Mouse (Mus musculus): ENCODE data around the gene Rapgef1. TPM values are rescaled to one million over a fixed set of nuclear protein-coding genes. Genes with fewer than 3 reads are reported as not detected.
A peak's percentile ranks its signal among the peaks of the same experiment; 100 is the strongest.

Gene Rapgef1
- polyA plus RNA-seq (2014; fragmentation: Nextera tagmentation; extraction: Ambion mirVana) = 15.1 and 15.7 TPM in 2 replicates

DNA sequence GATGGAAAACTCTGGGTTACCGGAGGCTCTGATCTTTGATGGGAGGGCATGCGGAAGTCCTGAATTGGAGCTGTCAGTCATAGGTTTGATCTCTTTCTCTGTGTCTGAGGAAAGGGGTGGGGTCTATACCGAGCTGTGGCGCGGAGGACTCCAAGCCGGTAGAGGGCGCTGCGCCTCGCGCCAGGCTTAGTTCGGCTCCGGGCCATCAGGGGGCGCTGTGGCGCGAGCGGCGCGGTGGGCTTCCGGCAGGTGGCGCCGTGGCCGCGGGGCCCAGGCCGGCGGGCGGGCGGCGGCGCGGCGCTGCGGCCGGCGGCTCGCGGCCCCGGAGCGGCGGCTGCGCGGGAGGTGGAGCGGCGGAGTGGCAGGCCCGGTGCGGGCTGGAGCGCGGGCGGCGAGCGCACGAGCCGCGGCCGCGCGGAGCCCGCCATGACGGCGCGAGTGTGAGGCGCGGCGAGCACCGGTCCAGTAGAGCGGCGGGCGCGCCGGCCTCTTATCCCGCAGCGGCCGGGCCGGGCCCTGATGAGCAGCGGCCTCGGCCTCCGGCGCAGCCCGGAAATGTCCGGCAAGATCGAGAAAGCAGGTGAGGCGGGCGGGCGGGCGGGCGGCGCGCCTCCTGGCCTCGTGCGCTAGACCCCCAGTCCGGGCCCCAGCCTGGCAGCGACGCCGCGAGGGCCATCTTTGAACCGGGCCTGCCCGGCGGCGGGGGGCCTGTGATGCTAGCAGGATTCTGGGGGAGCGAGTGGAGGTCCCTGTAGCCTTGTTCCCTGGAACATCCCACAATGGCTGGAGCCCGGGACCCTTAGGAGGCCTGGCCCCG lies at the start of gene Rapgef1:
Gene Rapgef1 (plus strand): TSS at position 237 of the 817 bp plus-strand sequence.
- H3K9ac ChIP-seq (ENCODE audit: low read length) = peak within 1 kb of the TSS; percentile 93
- under 1% methylated on average over 63 of the region's 101 CpGs for WGBS
- H3K36me3 ChIP-seq (ENCODE audit: control insufficient read depth, insufficient read depth, low read length) = no peaks in the 10 kb centered on the region
- H3K27me3 ChIP-seq (replicated peaks; ENCODE audit: control insufficient read depth, insufficient read depth, low read length) = no peaks in the 10 kb centered on the region
- H3K27ac ChIP-seq (ENCODE audit: low read depth) = peak within 1 kb of the TSS; percentile 90
- ATAC-seq (replicated peaks; ENCODE audit: low FRiP score, low TSS enrichment, low read depth) (peak; percentile 90), DNase-seq (ENCODE audit: low spot score) (peak; percentile 97)
- peak within 1 kb of the TSS; percentile 89 for H3K4me3 ChIP-seq (ENCODE audit: low read depth, low read length)
- no peaks in the 10 kb centered on the region for H3K9me3 ChIP-seq (ENCODE audit: control insufficient read depth, low read length)
- peaks cover 20% of the 10 kb centered on the region; the same call in 1 of the 2 replicates for H3K4me1 ChIP-seq (replicated peaks; ENCODE audit: control insufficient read depth, insufficient read depth, low read length)
- peak within 1 kb of the TSS; percentile 56 for H3K4me2 ChIP-seq (ENCODE audit: low read length)

DNA sequence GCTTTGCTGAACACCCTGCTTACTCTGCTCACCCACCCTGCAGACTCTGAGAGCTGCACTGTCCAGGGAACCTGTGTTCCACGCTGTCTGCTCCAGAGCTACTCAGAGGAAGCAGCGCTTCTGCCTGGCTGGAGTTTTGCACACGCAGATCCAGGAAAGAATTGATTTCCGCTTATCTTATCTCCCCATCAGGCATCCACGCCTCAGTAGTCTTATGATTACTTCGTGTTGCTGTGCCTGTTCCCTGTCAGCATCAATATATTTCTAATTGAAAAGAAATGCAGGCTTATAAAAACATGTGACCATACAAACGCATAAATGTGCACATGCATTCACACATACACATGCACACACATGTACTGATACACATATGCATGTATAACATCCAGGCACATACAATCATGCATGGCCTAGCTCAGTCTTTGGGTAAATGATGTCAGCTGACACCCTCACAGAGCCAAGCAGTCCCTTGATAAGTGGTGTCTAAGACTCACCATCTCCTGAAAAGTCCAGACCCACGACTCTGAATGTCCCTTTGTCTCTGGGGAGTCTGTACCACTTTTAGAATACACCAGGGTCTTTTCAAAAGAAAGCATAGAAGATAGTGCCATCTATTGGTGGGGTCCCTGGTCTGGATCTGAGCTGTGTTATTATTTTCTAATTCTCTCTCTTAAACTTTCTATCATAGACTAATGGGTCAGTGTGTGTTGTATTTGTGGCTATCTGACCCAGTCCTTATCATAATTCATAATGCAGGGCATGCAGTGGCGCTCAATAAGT lies 47.4 kb upstream of the Rapgef1 start:
- Histone ChIP-seq H3K4me2 (ENCODE audit: low read length) (no peak overlapping the region), H3K36me3 (ENCODE audit: control insufficient read depth, insufficient read depth, low read length) (no peaks in the 10 kb centered on the region), H3K27me3 (replicated peaks; ENCODE audit: control insufficient read depth, insufficient read depth, low read length) (no peaks in the 10 kb centered on the region), H3K9me3 (ENCODE audit: control insufficient read depth, low read length) (no peaks in the 10 kb centered on the region), H3K9ac (ENCODE audit: low read length) (no peak overlapping the region), H3K27ac (ENCODE audit: low read depth) (no peak overlapping the region), H3K4me3 (ENCODE audit: low read depth, low read length) (no peak overlapping the region), H3K4me1 (replicated peaks; ENCODE audit: control insufficient read depth, insufficient read depth, low read length) (no peaks in the 10 kb centered on the region)
- ATAC-seq (replicated peaks; ENCODE audit: low FRiP score, low TSS enrichment, low read depth) = no peak
- DNase-seq (ENCODE audit: low spot score) = no peak
- WGBS = 53% methylated on average over 9 of the region's 9 CpGs

DNA sequence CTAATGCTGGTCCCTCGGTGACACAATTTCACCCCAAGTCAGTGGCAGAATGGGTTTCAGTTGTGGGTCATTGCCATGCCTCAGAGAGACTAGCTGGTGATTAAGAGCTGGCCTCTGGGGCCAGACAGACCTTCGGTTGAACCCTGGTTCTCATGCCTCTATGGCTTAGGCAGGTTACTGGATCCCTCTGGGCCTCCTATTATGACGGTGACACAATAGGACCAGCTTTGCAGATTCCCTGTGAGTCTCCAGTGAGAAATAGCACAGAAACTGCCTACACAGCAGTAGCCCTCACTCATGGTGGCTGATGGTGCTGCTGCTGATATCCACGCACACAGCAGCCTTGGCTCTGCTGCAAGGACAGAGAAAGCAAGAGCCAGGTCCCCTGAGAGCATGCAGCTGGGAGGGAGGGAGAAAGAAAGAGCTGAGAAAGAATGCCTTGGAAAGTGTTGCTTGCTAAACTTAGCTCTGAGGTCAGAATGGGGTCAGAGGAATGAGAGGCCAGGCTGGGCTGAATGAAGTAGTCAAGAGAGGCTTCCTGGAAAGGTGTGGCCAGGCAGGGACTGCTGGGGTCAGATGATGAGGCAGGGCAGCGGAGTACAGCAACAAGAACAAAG lies 46.6 kb upstream of the Rapgef1 start:
- Histone ChIP-seq H3K4me2 (ENCODE audit: low read length) (no peak overlapping the region), H3K27ac (ENCODE audit: low read depth) (no peak overlapping the region), H3K36me3 (ENCODE audit: control insufficient read depth, insufficient read depth, low read length) (no peaks in the 10 kb centered on the region), H3K4me3 (ENCODE audit: low read depth, low read length) (no peak overlapping the region), H3K27me3 (replicated peaks; ENCODE audit: control insufficient read depth, insufficient read depth, low read length) (no peaks in the 10 kb centered on the region), H3K4me1 (replicated peaks; ENCODE audit: control insufficient read depth, insufficient read depth, low read length) (no peaks in the 10 kb centered on the region), H3K9ac (ENCODE audit: low read length) (no peak overlapping the region), H3K9me3 (ENCODE audit: control insufficient read depth, low read length) (no peaks in the 10 kb centered on the region)
- WGBS = 63% methylated on average over 5 of the region's 5 CpGs
- ATAC-seq (replicated peaks; ENCODE audit: low FRiP score, low TSS enrichment, low read depth) (no peak), DNase-seq (ENCODE audit: low spot score) (no peak)

DNA sequence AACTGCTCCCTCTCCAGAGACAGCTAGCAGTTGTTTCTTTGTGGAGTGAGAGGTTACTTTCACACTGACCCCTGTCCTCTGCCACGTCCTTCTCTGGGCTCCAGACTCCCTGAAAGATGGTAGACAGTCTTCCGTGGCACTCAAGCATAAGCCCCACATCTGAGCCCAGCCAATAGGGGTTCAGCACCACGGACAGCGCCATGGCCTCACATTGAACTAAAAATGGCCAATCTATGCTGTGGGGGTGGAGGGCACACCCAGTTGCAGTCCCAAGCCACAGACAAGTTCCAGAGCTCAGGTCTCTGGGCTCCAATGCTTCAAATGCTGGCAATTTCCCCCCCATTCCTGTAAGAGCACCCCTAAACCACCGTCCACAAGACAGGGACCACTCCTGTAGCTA lies 45.9 kb upstream of the Rapgef1 start:
- 4% methylated on average over 5 of the region's 5 CpGs for WGBS
- no peaks in the 10 kb centered on the region for H3K9me3 ChIP-seq (ENCODE audit: control insufficient read depth, low read length)
- H3K4me1 ChIP-seq (replicated peaks; ENCODE audit: control insufficient read depth, insufficient read depth, low read length) = no peaks in the 10 kb centered on the region
- H3K27me3 ChIP-seq (replicated peaks; ENCODE audit: control insufficient read depth, insufficient read depth, low read length) = no peaks in the 10 kb centered on the region
- DNase-seq (ENCODE audit: low spot score) = peak; percentile 96
- no peak overlapping the region for H3K4me2 ChIP-seq (ENCODE audit: low read length)
- H3K36me3 ChIP-seq (ENCODE audit: control insufficient read depth, insufficient read depth, low read length) = no peaks in the 10 kb centered on the region
- no peak overlapping the region for H3K9ac ChIP-seq (ENCODE audit: low read length)
- ATAC-seq (replicated peaks; ENCODE audit: low FRiP score, low TSS enrichment, low read depth) = no peak
- H3K27ac ChIP-seq (ENCODE audit: low read depth) = no peak overlapping the region
- H3K4me3 ChIP-seq (ENCODE audit: low read depth, low read length) = no peak overlapping the region

DNA sequence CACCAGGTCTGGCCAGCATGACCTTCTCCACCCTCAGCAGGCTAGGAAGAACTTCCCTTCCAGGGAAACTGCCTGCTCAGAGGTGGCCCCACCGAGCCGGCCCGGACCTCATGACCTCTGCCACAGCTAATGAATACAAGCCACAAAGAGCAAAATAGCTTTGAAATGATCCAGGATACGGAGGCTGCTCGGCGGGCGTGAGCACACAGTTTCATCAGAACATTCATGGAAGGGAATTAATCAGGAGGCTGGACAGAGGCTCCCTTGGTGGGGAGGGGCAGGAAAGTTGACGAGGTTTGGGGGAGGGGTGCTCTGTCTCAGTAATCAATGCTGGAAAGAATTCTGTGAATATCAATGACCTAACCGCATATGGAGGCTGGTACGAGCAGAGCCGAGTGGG lies 45.3 kb upstream of the Rapgef1 start:
- H3K9me3 ChIP-seq (ENCODE audit: control insufficient read depth, low read length) = no peaks in the 10 kb centered on the region
- no peak overlapping the region for H3K4me2 ChIP-seq (ENCODE audit: low read length)
- DNase-seq (ENCODE audit: low spot score) (no peak), ATAC-seq (replicated peaks; ENCODE audit: low FRiP score, low TSS enrichment, low read depth) (no peak)
- 22% methylated on average over 11 of the region's 11 CpGs for WGBS
- no peaks in the 10 kb centered on the region for H3K4me1 ChIP-seq (replicated peaks; ENCODE audit: control insufficient read depth, insufficient read depth, low read length)
- H3K27me3 ChIP-seq (replicated peaks; ENCODE audit: control insufficient read depth, insufficient read depth, low read length) = no peaks in the 10 kb centered on the region
- H3K9ac ChIP-seq (ENCODE audit: low read length) = no peak overlapping the region
- no peaks in the 10 kb centered on the region for H3K36me3 ChIP-seq (ENCODE audit: control insufficient read depth, insufficient read depth, low read length)
- no peak overlapping the region for H3K4me3 ChIP-seq (ENCODE audit: low read depth, low read length)
- H3K27ac ChIP-seq (ENCODE audit: low read depth) = no peak overlapping the region

DNA sequence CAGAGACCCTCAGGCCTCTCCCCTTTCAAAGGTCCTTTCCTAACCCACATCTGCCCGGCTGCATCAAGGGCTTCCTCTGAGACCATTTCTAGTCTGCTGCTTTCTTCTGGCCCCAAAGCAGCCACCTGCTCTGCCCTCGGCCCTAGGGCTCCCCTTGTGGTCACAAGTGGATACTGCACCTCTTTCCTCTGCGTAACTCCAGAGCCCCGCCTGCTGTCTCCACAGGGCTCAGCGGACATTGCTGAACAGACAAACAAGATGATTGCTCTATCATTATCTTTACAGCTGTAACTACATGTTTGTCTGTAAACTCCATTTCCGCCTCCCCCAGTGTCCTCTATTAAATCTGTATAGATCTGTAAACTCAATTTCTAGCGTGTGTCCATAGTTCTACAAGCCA lies 37.1 kb upstream of the Rapgef1 start:
- Histone ChIP-seq H3K4me2 (ENCODE audit: low read length) (no peak overlapping the region), H3K9me3 (ENCODE audit: control insufficient read depth, low read length) (no peaks in the 10 kb centered on the region), H3K27me3 (replicated peaks; ENCODE audit: control insufficient read depth, insufficient read depth, low read length) (no peaks in the 10 kb centered on the region), H3K4me1 (replicated peaks; ENCODE audit: control insufficient read depth, insufficient read depth, low read length) (no peaks in the 10 kb centered on the region), H3K36me3 (ENCODE audit: control insufficient read depth, insufficient read depth, low read length) (no peaks in the 10 kb centered on the region), H3K9ac (ENCODE audit: low read length) (no peak overlapping the region), H3K27ac (ENCODE audit: low read depth) (no peak overlapping the region), H3K4me3 (ENCODE audit: low read depth, low read length) (no peak overlapping the region)
- 4% methylated on average over 7 of the region's 7 CpGs for WGBS
- ATAC-seq (replicated peaks; ENCODE audit: low FRiP score, low TSS enrichment, low read depth) (no peak), DNase-seq (ENCODE audit: low spot score) (peak; percentile 72)

DNA sequence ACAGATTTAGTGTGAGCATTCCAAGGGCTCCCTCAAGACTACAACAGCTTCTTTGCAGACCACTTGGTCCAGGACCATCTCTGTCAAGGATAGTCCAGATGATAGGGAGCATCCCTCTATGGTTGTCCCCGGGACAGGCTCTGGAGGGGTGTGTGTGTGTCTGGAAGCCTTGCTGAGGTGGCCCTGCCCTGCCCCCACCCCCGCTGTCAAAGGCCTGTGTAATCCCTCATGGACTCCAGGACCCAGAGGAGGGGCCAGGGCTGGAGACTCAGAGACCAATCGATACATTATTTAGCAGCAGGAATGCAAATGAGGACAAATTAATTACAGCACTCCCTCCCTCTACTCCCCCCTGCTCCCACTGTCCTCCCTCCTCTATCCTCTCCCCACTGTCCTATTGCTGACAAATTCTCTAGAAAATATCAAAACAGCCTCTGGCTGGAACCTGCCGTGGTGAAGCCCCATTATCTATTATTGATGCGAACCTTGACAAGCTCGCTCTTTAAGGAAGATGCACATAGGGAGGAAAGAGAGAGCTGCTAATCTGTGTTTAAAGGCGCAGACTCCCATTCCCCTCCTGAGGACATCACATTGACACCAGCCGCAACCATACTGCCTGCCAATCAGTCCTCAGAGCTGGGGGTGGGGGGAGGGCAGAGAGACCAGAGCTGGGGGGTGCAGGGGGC lies 33.4 kb upstream of the Rapgef1 start:
- DNase-seq (ENCODE audit: low spot score) (no peak), ATAC-seq (replicated peaks; ENCODE audit: low FRiP score, low TSS enrichment, low read depth) (no peak)
- Histone ChIP-seq H3K27me3 (replicated peaks; ENCODE audit: control insufficient read depth, insufficient read depth, low read length) (no peaks in the 10 kb centered on the region), H3K4me3 (ENCODE audit: low read depth, low read length) (no peak overlapping the region), H3K9me3 (ENCODE audit: control insufficient read depth, low read length) (no peaks in the 10 kb centered on the region), H3K36me3 (ENCODE audit: control insufficient read depth, insufficient read depth, low read length) (no peaks in the 10 kb centered on the region), H3K27ac (ENCODE audit: low read depth) (no peak overlapping the region), H3K4me2 (ENCODE audit: low read length) (no peak overlapping the region), H3K9ac (ENCODE audit: low read length) (no peak overlapping the region), H3K4me1 (replicated peaks; ENCODE audit: control insufficient read depth, insufficient read depth, low read length) (no peaks in the 10 kb centered on the region)
- 29% methylated on average over 8 of the region's 8 CpGs for WGBS

DNA sequence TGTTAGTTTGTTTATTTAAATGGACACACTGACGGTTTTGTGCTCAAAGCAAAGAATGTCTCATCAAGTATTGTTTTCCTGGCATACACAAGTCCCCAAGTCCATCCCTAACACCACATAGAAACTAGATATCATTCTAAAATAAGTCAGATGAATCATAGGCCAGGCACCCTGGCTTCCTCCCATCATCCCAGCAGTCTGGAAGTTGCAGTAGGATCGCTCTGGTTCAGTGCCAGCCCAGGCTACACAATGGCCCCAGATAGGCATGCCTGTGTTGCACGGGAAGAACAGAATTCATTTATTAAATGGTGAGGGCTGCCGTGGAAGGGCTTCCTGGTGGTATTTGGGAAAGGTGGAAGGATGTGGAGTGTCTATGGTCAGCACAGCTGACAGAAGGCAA lies 31.5 kb upstream of the Rapgef1 start:
- ATAC-seq (replicated peaks; ENCODE audit: low FRiP score, low TSS enrichment, low read depth) (no peak), DNase-seq (ENCODE audit: low spot score) (no peak)
- Histone ChIP-seq H3K4me1 (replicated peaks; ENCODE audit: control insufficient read depth, insufficient read depth, low read length) (no peaks in the 10 kb centered on the region), H3K27me3 (replicated peaks; ENCODE audit: control insufficient read depth, insufficient read depth, low read length) (no peaks in the 10 kb centered on the region), H3K9me3 (ENCODE audit: control insufficient read depth, low read length) (no peaks in the 10 kb centered on the region), H3K4me3 (ENCODE audit: low read depth, low read length) (no peak overlapping the region), H3K4me2 (ENCODE audit: low read length) (no peak overlapping the region), H3K9ac (ENCODE audit: low read length) (no peak overlapping the region), H3K36me3 (ENCODE audit: control insufficient read depth, insufficient read depth, low read length) (no peaks in the 10 kb centered on the region), H3K27ac (ENCODE audit: low read depth) (no peak overlapping the region)
- WGBS = 62% methylated on average over 4 of the region's 4 CpGs

Data from intestine, embryonic 14.5 days (tissue).